In genomic region chr3:36387431-36387830, GRCm38 (mm10) we compare ENCODE assay signal across 28 mouse cellular contexts.
"Had no signal": no experiment of that assay in that cellular context is flagged by ENCODE, and none has a peak within 500 bp of the region (broad histone marks: within the 10 kb centered on the region; RNA-seq: fewer than 3 reads in every experiment).

No protein-coding gene starts in this region.

- H3K9me3 ChIP-seq: limb, embryonic 10.5 days; limb, embryonic 13.5 days; limb, embryonic 15.5 days; liver, embryonic 12.5 days; liver, embryonic 13.5 days; liver, embryonic 15.5 days; lung, embryonic 15.5 days; midbrain, embryonic 10.5 days; midbrain, embryonic 13.5 days; midbrain, embryonic 15.5 days; neural tube, embryonic 12.5 days had no signal

- H3K4me3 ChIP-seq: limb, embryonic 10.5 days; limb, embryonic 12.5 days; limb, embryonic 13.5 days; limb, embryonic 15.5 days; liver, embryonic 12.5 days; liver, embryonic 13.5 days; liver, embryonic 15.5 days; lung, embryonic 15.5 days; megakaryocyte, embryonic 14.5 days; midbrain, embryonic 10.5 days; midbrain, embryonic 12.5 days; midbrain, embryonic 13.5 days; midbrain, embryonic 15.5 days; myocyte; neural tube, embryonic 12.5 days had no signal

- H3K27ac ChIP-seq: limb, embryonic 10.5 days; limb, embryonic 12.5 days; limb, embryonic 13.5 days; limb, embryonic 15.5 days; liver, embryonic 12.5 days; liver, embryonic 13.5 days; liver, embryonic 14.5 days; liver, embryonic 15.5 days; lung, embryonic 15.5 days; macrophage; midbrain, embryonic 10.5 days; midbrain, embryonic 12.5 days; midbrain, embryonic 13.5 days; midbrain, embryonic 15.5 days; neural tube, embryonic 12.5 days had no signal

- H3K36me3 ChIP-seq: limb, embryonic 10.5 days; limb, embryonic 12.5 days; limb, embryonic 13.5 days; limb, embryonic 15.5 days; liver, embryonic 12.5 days; liver, embryonic 13.5 days; liver, embryonic 15.5 days; lung, embryonic 15.5 days; midbrain, embryonic 10.5 days; midbrain, embryonic 12.5 days; midbrain, embryonic 13.5 days; midbrain, embryonic 15.5 days; neural tube, embryonic 12.5 days had no signal

- H3K4me1 ChIP-seq: limb, embryonic 10.5 days; limb, embryonic 12.5 days; limb, embryonic 13.5 days; limb, embryonic 15.5 days; liver, embryonic 12.5 days; liver, embryonic 13.5 days; liver, embryonic 15.5 days; lung, embryonic 15.5 days; megakaryocyte, embryonic 14.5 days; midbrain, embryonic 13.5 days; midbrain, embryonic 15.5 days; neural tube, embryonic 12.5 days had no signal

- H3K27me3 ChIP-seq: limb, embryonic 12.5 days; limb, embryonic 13.5 days; limb, embryonic 15.5 days; liver, embryonic 12.5 days; liver, embryonic 13.5 days; liver, embryonic 15.5 days; lung, embryonic 15.5 days; megakaryocyte, embryonic 14.5 days; midbrain, embryonic 12.5 days; midbrain, embryonic 13.5 days; midbrain, embryonic 15.5 days; neural tube, embryonic 12.5 days had no signal

- DNase-seq: left cerebral cortex, postnatal 4 days; liver; liver, embryonic 13.5 days; liver, postnatal 0 days; lung, adult 18-20 months; lung, adult 2 months; lung, embryonic 14.5 days; lung, postnatal 10 days; lung, postnatal 14 days; lung, postnatal 36 days; lung, postnatal 4 days; midbrain, embryonic 14.5 days had no signal
